In the genomic region with DNA sequence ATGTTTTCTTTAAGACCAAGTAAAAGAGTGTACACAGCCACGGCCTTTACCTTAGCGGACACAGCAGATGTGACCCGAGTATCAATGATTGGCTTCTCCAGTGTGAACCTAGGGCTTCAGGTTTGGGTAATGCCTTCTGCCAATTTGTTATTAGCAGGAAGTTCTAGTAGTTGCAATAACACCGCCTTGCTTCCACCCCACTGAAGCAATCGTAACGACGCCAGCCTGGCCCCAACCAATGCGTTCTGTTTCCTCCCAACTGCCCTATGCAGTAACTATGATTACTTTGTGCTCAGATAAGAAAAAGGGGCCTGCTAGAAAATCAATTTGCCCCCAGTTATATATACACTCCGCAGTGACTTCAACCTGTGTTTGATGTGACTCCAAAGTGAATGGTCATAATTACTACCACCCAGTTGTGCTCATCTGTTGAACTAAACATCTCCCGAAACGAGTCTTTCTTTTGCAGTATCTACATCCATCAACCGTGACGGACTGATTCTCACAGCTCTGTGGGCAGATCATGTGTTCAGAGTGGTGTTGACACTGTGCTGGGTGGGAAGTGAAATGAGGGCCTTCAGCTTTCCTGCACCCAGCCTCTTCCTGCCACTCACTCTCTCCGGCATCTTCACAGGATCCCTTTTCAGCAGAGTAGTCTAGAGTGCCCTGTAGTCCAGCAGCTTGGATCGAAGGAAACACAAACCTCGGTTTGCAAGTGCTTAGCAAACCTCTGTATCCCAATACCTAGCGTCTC, we compare ENCODE assay signal across 14 mouse cellular contexts.
"Had no signal": no experiment of that assay in that cellular context is flagged by ENCODE, and none has a peak within 500 bp of the region (broad histone marks: within the 10 kb centered on the region; RNA-seq: fewer than 3 reads in every experiment).

No protein-coding gene starts in this region.

- H3K36me3 ChIP-seq: kidney, embryonic 15.5 days; limb, embryonic 10.5 days; lung, embryonic 15.5 days; midbrain, embryonic 12.5 days had no signal

- H3K9ac ChIP-seq: kidney, embryonic 15.5 days; liver, embryonic 14.5 days; lung, embryonic 15.5 days; midbrain, embryonic 12.5 days had no signal

- H3K4me3 ChIP-seq: kidney, embryonic 15.5 days; limb, embryonic 10.5 days; lung, embryonic 15.5 days; midbrain, embryonic 12.5 days had no signal

- DNase-seq: kidney, adult 2 months; kidney, postnatal 14 days; lung, postnatal 14 days; right cerebral cortex, adult 18-20 months; right cerebral cortex, postnatal 25 days; thymus, adult 2 months; thymus, postnatal 25 days had no signal

- H3K27ac ChIP-seq: kidney, embryonic 15.5 days; limb, embryonic 10.5 days; liver, embryonic 14.5 days; lung, embryonic 15.5 days; midbrain, embryonic 12.5 days had no signal

- H3K9me3 ChIP-seq: kidney, embryonic 15.5 days; limb, embryonic 10.5 days; lung, embryonic 15.5 days; midbrain, embryonic 12.5 days had no signal

- H3K4me2 ChIP-seq: kidney, embryonic 15.5 days; lung, embryonic 15.5 days; midbrain, embryonic 12.5 days had no signal

- ATAC-seq: intestine, embryonic 16.5 days; midbrain, embryonic 16.5 days had no signal

- H3K4me1 ChIP-seq: kidney, embryonic 15.5 days; limb, embryonic 10.5 days; midbrain, embryonic 12.5 days had no signal

- H3K27me3 ChIP-seq: kidney, embryonic 15.5 days; lung, embryonic 15.5 days; midbrain, embryonic 12.5 days had no signal
